Mouse (Mus musculus) forebrain, embryonic 16.5 days (tissue): ENCODE results near the gene Gm10750. TPM values are rescaled to one million over a fixed set of nuclear protein-coding genes. Genes with fewer than 3 reads are reported as not detected.
"Not testable (repeated sequence)": the region's sequence is repeated elsewhere in the genome, so short reads cannot be mapped to it uniquely, and the experiment has no call there.

Experiments used
- ATAC-seq: fragments of 200-750 bp; cut with Nextera tagmentation; 2 replicates; pipeline ENCODE4 v1.8.0; 2017; ENCODE audit warnings: mild to moderate bottlenecking, moderate library complexity
- H3K27ac ChIP-seq: fragments of 300-500 bp; sonication (generic); 2 replicates; pipeline ENCODE4 v1.5.1; 2014; ENCODE audit warnings: low read length, control low read depth
- H3K27me3 ChIP-seq: fragments of 300-500 bp; sonication (generic); replicated peaks from 2 replicates; pipeline ENCODE4 v1.6.1; 2014; ENCODE audit warnings: low read length; ENCODE audit not compliant: control insufficient read depth, insufficient read depth
- H3K36me3 ChIP-seq: fragments of 300-500 bp; sonication (generic); 2 replicates; pipeline ENCODE4 v1.6.1; 2014; ENCODE audit not compliant: control insufficient read depth, insufficient read depth
- H3K4me1 ChIP-seq: fragments of 300-500 bp; sonication (generic); replicated peaks from 2 replicates; pipeline ENCODE4 v1.6.1; 2014; ENCODE audit warnings: low read length; ENCODE audit not compliant: control insufficient read depth, insufficient read depth
- H3K4me2 ChIP-seq: fragments of 300-500 bp; sonication (generic); 2 replicates; pipeline ENCODE4 v1.6.1; 2014; ENCODE audit warnings: mild to moderate bottlenecking, low read length, control low read depth
- H3K4me3 ChIP-seq: fragments of 300-500 bp; sonication (generic); replicated peaks from 2 replicates; pipeline ENCODE4 v1.5.1; 2014; ENCODE audit warnings: mild to moderate bottlenecking, low read length, control low read depth
- H3K9ac ChIP-seq: fragments of 300-500 bp; sonication (generic); replicated peaks from 2 replicates; pipeline ENCODE4 v1.6.1; 2014; ENCODE audit warnings: low read depth, low read length, control low read depth
- H3K9me3 ChIP-seq: fragments of 300-500 bp; sonication (generic); 2 replicates; pipeline ENCODE4 v1.6.1; 2016; ENCODE audit warnings: low read length; ENCODE audit not compliant: control insufficient read depth
- WGBS: fragments of 180-500 bp; shearing (Covaris S2); extraction: QIAGEN DNeasy Blood & Tissue Kit; methylation state at CpG from one replicate; pipeline ENCODE4 v1.1.7; 2014; 5-methylcytosine and 5-hydroxymethylcytosine counted together
- polyA plus RNA-seq: library from polyadenylated mRNA; unstranded; fragments of >200 nt; fragmentation: Nextera tagmentation; extraction: Ambion mirVana; gene quantifications from 2 replicates; pipeline ENCODE4 v1.2.1, GENCODE M21; 2015

Gm10750 gene
- polyA plus RNA-seq, result not detected in 2 replicates

- not testable (repeated sequence) for H3K27me3 ChIP-seq, H3K9ac ChIP-seq, H3K4me2 ChIP-seq, H3K4me3 ChIP-seq, H3K36me3 ChIP-seq, H3K4me1 ChIP-seq, H3K27ac ChIP-seq, H3K9me3 ChIP-seq, ATAC-seq
- WGBS, result 82% methylated on average over 5 of the region's 5 CpGs
These were observed at the start of gene Gm10750 for GRCm38 (mm10) chr2:149017137-149017536. Gene Gm10750 (minus strand): TSS chr2:149017237.

DNA sequence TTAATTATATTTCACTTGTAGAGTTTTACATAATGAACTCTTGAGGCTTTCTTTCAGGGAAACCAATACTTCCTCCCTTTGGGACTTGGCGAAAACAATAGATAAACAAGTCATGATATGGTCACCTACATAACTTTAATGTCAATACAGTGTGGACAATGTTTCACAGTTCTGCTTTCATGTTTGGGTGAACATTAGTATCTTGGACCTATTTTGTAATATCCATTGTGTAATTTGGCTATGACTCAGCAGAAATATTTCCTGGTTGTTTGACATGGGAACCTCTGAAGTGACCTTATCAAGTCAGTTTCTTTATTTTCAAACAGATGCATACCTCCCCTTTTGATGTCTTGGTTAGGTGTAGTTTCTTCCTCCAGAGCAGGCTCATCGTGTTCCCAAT is 12.2 kb downstream of the Gm10750 start:
- H3K4me3 ChIP-seq, result no peak overlapping the region
- H3K27ac ChIP-seq, result no peak overlapping the region
- WGBS, result 76% methylated on average over 2 of the region's 2 CpGs
- no peak overlapping the region for H3K9ac ChIP-seq
- no peak overlapping the region for H3K4me2 ChIP-seq
- ATAC-seq, result no peak
- H3K9me3 ChIP-seq, result no peaks in the 10 kb centered on the region; the same call in 1 of the 2 replicates
- no peaks in the 10 kb centered on the region for H3K4me1 ChIP-seq
- no peaks in the 10 kb centered on the region for H3K27me3 ChIP-seq
- no peaks in the 10 kb centered on the region for H3K36me3 ChIP-seq

- Histone ChIP-seq H3K4me2 (no peak within 1 kb of the TSS), H3K4me1 (no peaks in the 10 kb centered on the region), H3K27ac (no peak within 1 kb of the TSS), H3K36me3 (no peaks in the 10 kb centered on the region), H3K27me3 (no peaks in the 10 kb centered on the region), H3K9ac (no peak within 1 kb of the TSS), H3K4me3 (no peak within 1 kb of the TSS), H3K9me3 (no peaks in the 10 kb centered on the region; the same call in 1 of the 2 replicates)
- ATAC-seq, result no peak
These were observed 13.9 kb downstream of the Gm10750 start, which contains the start of gene Gm1330 for GRCm38 (mm10) chr2:149003151-149003550. Gene Gm1330 (minus strand): TSS chr2:149003251.

- Histone ChIP-seq H3K36me3 (no peaks in the 10 kb centered on the region), H3K9ac (no peak overlapping the region), H3K27ac (no peak overlapping the region), H3K9me3 (no peaks in the 10 kb centered on the region), H3K27me3 (no peaks in the 10 kb centered on the region), H3K4me3 (no peak overlapping the region), H3K4me2 (no peak overlapping the region), H3K4me1 (no peaks in the 10 kb centered on the region)
- WGBS, result 93% methylated on average over 2 of the region's 2 CpGs
- no peak for ATAC-seq
These were observed 21.9 kb downstream of the Gm10750 start for GRCm38 (mm10) chr2:148995133-148995532.

Other genes with a start within 250 kb of the Gm10750 start
- gene Cst11, start 245.7 kb downstream of the Gm10750 start, polyA plus RNA-seq, result not detected in 2 replicates
- not detected in 2 replicates for gene 8030411F24Rik, start 235.2 kb downstream of the Gm10750 start, polyA plus RNA-seq
- not detected in 2 replicates for gene Cst12, start 227.9 kb downstream of the Gm10750 start, polyA plus RNA-seq
- not detected in 2 replicates for gene Cst8, start 218.5 kb downstream of the Gm10750 start, polyA plus RNA-seq
- gene Cst13, start 197.2 kb downstream of the Gm10750 start, polyA plus RNA-seq, result not detected in 2 replicates
- not detected in 2 replicates for gene Cst9, start 182.1 kb downstream of the Gm10750 start, polyA plus RNA-seq
- gene 9230104L09Rik, start 152.2 kb downstream of the Gm10750 start, polyA plus RNA-seq, result not detected in 2 replicates
- 482 and 493 TPM in 2 replicates for gene Cst3, start 141.5 kb downstream of the Gm10750 start, polyA plus RNA-seq
- gene Gm1330, start 14.0 kb downstream of the Gm10750 start, polyA plus RNA-seq, result not detected in 2 replicates